22 mouse cellular contexts compared by ENCODE assay signal in genomic region chr3:154183957-154184356, GRCm38 (mm10).
DNase-seq lines count a peak whose midpoint lies in the region; ATAC-seq and TF ChIP-seq lines count a peak whose summit lies in the region.
"Had no signal": no experiment of that assay in that cellular context is flagged by ENCODE, and none has a peak within 500 bp of the region (broad histone marks: within the 10 kb centered on the region; RNA-seq: fewer than 3 reads in every experiment).

No protein-coding gene starts in this region.

- H3K4me1 ChIP-seq in embryonic facial prominence, embryonic 13.5 days: peaks cover 17% of the 10 kb centered on the region
- H3K4me1 ChIP-seq in embryonic facial prominence, embryonic 10.5 days: peaks cover 19% of the 10 kb centered on the region
- H3K4me1 ChIP-seq in forebrain, embryonic 14.5 days (ENCODE audit: control insufficient read depth, insufficient read depth, low read length): peaks cover 6% of the 10 kb centered on the region; the same call in 1 of the 2 replicates
- peaks cover 5% of the 10 kb centered on the region; the same call in 1 of the 2 replicates for H3K4me1 ChIP-seq in olfactory bulb, adult 2 months (ENCODE audit: control insufficient read depth, insufficient read depth, low read length)
- no peaks in the 10 kb centered on the region for H3K4me1 ChIP-seq in heart, embryonic 11.5 days (ENCODE audit: control insufficient read depth, insufficient read depth, low read length)
- H3K4me1 ChIP-seq in hindbrain, embryonic 11.5 days (replicated peaks; ENCODE audit: control insufficient read depth, insufficient read depth, low read length): no peaks in the 10 kb centered on the region
- H3K4me1 ChIP-seq: intestine, embryonic 15.5 days had no signal

- H3K4me3 ChIP-seq in embryonic facial prominence, embryonic 13.5 days: no peak overlapping the region
- no peak overlapping the region for H3K4me3 ChIP-seq in embryonic facial prominence, embryonic 10.5 days
- H3K4me3 ChIP-seq in layer of hippocampus, adult 2 months: no peak overlapping the region
- no peak overlapping the region for H3K4me3 ChIP-seq in forebrain, embryonic 14.5 days (ENCODE audit: low read depth, low read length)
- H3K4me3 ChIP-seq in olfactory bulb, adult 2 months (ENCODE audit: insufficient read depth, low read depth, low read length): no peak overlapping the region
- H3K4me3 ChIP-seq in heart, embryonic 11.5 days (ENCODE audit: low read depth, low read length): no peak overlapping the region
- H3K4me3 ChIP-seq in hindbrain, embryonic 11.5 days (ENCODE audit: low read depth, low read length): no peak overlapping the region
- H3K4me3 ChIP-seq: intestine, embryonic 15.5 days had no signal

- 0 out of 2 replicates have a peak overlapping the region, but pooled peaks have one; percentile 11 for H3K27ac ChIP-seq in embryonic facial prominence, embryonic 13.5 days
- no peak overlapping the region for H3K27ac ChIP-seq in embryonic facial prominence, embryonic 10.5 days (replicated peaks)
- peak overlapping the region; percentile 49; the same call in 1 of the 2 replicates for H3K27ac ChIP-seq in layer of hippocampus, adult 2 months
- H3K27ac ChIP-seq in forebrain, embryonic 14.5 days (ENCODE audit: low read depth, low read length): 0 out of 2 replicates have a peak overlapping the region, but pooled peaks have one; percentile 33
- H3K27ac ChIP-seq in olfactory bulb, adult 2 months (ENCODE audit: insufficient read depth, low read depth, low read length): peak overlapping the region; percentile 43
- no peak overlapping the region for H3K27ac ChIP-seq in heart, embryonic 11.5 days (ENCODE audit: low read depth, low read length)
- no peak overlapping the region for H3K27ac ChIP-seq in hindbrain, embryonic 11.5 days (ENCODE audit: low read depth, low read length)
- H3K27ac ChIP-seq: hindbrain, embryonic 14.5 days; intestine, embryonic 15.5 days had no signal

- no peak for TF ChIP-seq CTCF in layer of hippocampus, adult 2 months (conservative IDR thresholded peaks at IDR 0.05)
- TF ChIP-seq CTCF in olfactory bulb, adult 2 months (IDR thresholded peaks at IDR 0.05; ENCODE audit: insufficient read depth, low read depth, low read length): no peak

- no peak overlapping the region for H3K9ac ChIP-seq in embryonic facial prominence, embryonic 13.5 days
- H3K9ac ChIP-seq in forebrain, embryonic 14.5 days (ENCODE audit: low read length): no peak overlapping the region
- H3K9ac ChIP-seq in heart, embryonic 11.5 days (ENCODE audit: low read depth, low read length): no peak overlapping the region
- no peak overlapping the region for H3K9ac ChIP-seq in hindbrain, embryonic 11.5 days (ENCODE audit: low read depth, low read length)
- H3K9ac ChIP-seq: hindbrain, embryonic 14.5 days; intestine, embryonic 15.5 days had no signal

- no peak for ATAC-seq in embryonic facial prominence, embryonic 13.5 days (ENCODE audit: insufficient number of reproducible peaks, insufficient read depth, low FRiP score, low TSS enrichment, low read depth)
- no peak for ATAC-seq in forebrain, embryonic 14.5 days
- ATAC-seq in heart, embryonic 11.5 days (replicated peaks; ENCODE audit: insufficient number of reproducible peaks, low FRiP score, low TSS enrichment): no peak
- ATAC-seq in hindbrain, embryonic 11.5 days (ENCODE audit: low FRiP score): no peak
- ATAC-seq: CD4-positive, CD25-positive, alpha-beta regulatory T cell, adult 4 months; intestine, embryonic 15.5 days had no signal

- DNase-seq in embryonic facial prominence, embryonic 10.5 days (ENCODE audit: low spot score): no peak
- no peak for DNase-seq in layer of hippocampus, adult 2 months (ENCODE audit: low spot score in 2 of 2)
- DNase-seq in layer of hippocampus, adult 18-20 months (ENCODE audit: low spot score in 2 of 2): no peak
- DNase-seq in forebrain, embryonic 14.5 days (ENCODE audit: low spot score): peak; percentile 33
- no peak for DNase-seq in hindbrain, embryonic 11.5 days (ENCODE audit: low spot score)
- DNase-seq: adrenal gland, adult 8-10 months; adrenal gland, postnatal 36 days; B cell, adult 2 months; cerebellum, adult 11-12 months; cerebellum, adult 9-10 months; cerebellum, postnatal 25 days; gastrocnemius, postnatal 36 days; heart, adult 11 months; heart, postnatal 10 days; heart, postnatal 4 days had no signal

- no peak for TF ChIP-seq POLR2A in olfactory bulb, adult 2 months (IDR thresholded peaks at IDR 0.05; ENCODE audit: insufficient read depth, low read depth, low read length)

- no peaks in the 10 kb centered on the region for H3K27me3 ChIP-seq in embryonic facial prominence, embryonic 13.5 days
- no peaks in the 10 kb centered on the region for H3K27me3 ChIP-seq in embryonic facial prominence, embryonic 10.5 days (replicated peaks; ENCODE audit: low read depth, poor library complexity, severe bottlenecking)
- H3K27me3 ChIP-seq in forebrain, embryonic 14.5 days (replicated peaks; ENCODE audit: control insufficient read depth, insufficient read depth, low read length): no peaks in the 10 kb centered on the region
- H3K27me3 ChIP-seq in heart, embryonic 11.5 days (ENCODE audit: control insufficient read depth, insufficient read depth, low read length): no peaks in the 10 kb centered on the region
- no peaks in the 10 kb centered on the region for H3K27me3 ChIP-seq in hindbrain, embryonic 11.5 days (ENCODE audit: control insufficient read depth, insufficient read depth, low read length)
- H3K27me3 ChIP-seq: intestine, embryonic 15.5 days had no signal

- no peaks in the 10 kb centered on the region for H3K9me3 ChIP-seq in embryonic facial prominence, embryonic 13.5 days
- H3K9me3 ChIP-seq in embryonic facial prominence, embryonic 10.5 days: no peaks in the 10 kb centered on the region
- H3K9me3 ChIP-seq in forebrain, embryonic 14.5 days (replicated peaks; ENCODE audit: control insufficient read depth, low read length): no peaks in the 10 kb centered on the region
- H3K9me3 ChIP-seq in heart, embryonic 11.5 days (replicated peaks; ENCODE audit: control insufficient read depth, low read length): no peaks in the 10 kb centered on the region
- no peaks in the 10 kb centered on the region for H3K9me3 ChIP-seq in hindbrain, embryonic 11.5 days (ENCODE audit: control insufficient read depth, low read length)
- H3K9me3 ChIP-seq: intestine, embryonic 15.5 days had no signal

- 69% methylated on average over 9 of the region's 9 CpGs for whole genome bisulfite sequencing in embryonic facial prominence, embryonic 13.5 days
- 84% methylated on average over 9 of the region's 9 CpGs for WGBS in embryonic facial prominence, embryonic 10.5 days
- 79% methylated on average over 9 of the region's 9 CpGs for WGBS in forebrain, embryonic 14.5 days
- 46% methylated on average over 9 of the region's 9 CpGs for WGBS in olfactory bulb, adult 2 months
- WGBS in heart, embryonic 11.5 days (ENCODE audit: insufficient replicate concordance): 78% methylated on average over 9 of the region's 9 CpGs
- WGBS in hindbrain, embryonic 11.5 days: 90% methylated on average over 9 of the region's 9 CpGs

- no peaks in the 10 kb centered on the region for H3K36me3 ChIP-seq in embryonic facial prominence, embryonic 13.5 days
- no peaks in the 10 kb centered on the region for H3K36me3 ChIP-seq in embryonic facial prominence, embryonic 10.5 days (replicated peaks)
- H3K36me3 ChIP-seq in forebrain, embryonic 14.5 days (ENCODE audit: control insufficient read depth, insufficient read depth, low read length): no peaks in the 10 kb centered on the region
- H3K36me3 ChIP-seq in heart, embryonic 11.5 days (ENCODE audit: control insufficient read depth, insufficient read depth, low read length): no peaks in the 10 kb centered on the region
- no peaks in the 10 kb centered on the region for H3K36me3 ChIP-seq in hindbrain, embryonic 11.5 days (ENCODE audit: control insufficient read depth, insufficient read depth, low read length)
- H3K36me3 ChIP-seq: G1E; intestine, embryonic 15.5 days had no signal

- H3K4me2 ChIP-seq in embryonic facial prominence, embryonic 13.5 days: no peak overlapping the region
- no peak overlapping the region for H3K4me2 ChIP-seq in forebrain, embryonic 14.5 days (ENCODE audit: low read length)
- no peak overlapping the region for H3K4me2 ChIP-seq in heart, embryonic 11.5 days
- no peak overlapping the region for H3K4me2 ChIP-seq in hindbrain, embryonic 11.5 days (replicated peaks; ENCODE audit: low read depth, low read length)
- H3K4me2 ChIP-seq: hindbrain, embryonic 14.5 days; intestine, embryonic 15.5 days had no signal

Comparison
In these comparisons a context has a peak if more than half of its experiments do, and no peak if none do; other contexts are left out.
1. H3K27ac ChIP-seq: peak in embryonic facial prominence, embryonic 13.5 days (single experiment), layer of hippocampus, adult 2 months (single experiment), forebrain, embryonic 14.5 days (single experiment) and olfactory bulb, adult 2 months (single experiment); none in embryonic facial prominence, embryonic 10.5 days (single experiment), heart, embryonic 11.5 days (single experiment) and hindbrain, embryonic 11.5 days (single experiment).